Mouse (Mus musculus): ENCODE data around the gene Gm47841. TPM values are rescaled to one million over a fixed set of nuclear protein-coding genes. Genes with fewer than 3 reads are reported as not detected.

Gene Gm47841
- polyA plus RNA-seq, 1 experiment from 2014 or later, result not detected

GRCm38 (mm10) chr15:101082236-101082635 lies 35.0 kb upstream of the Gm47841 start:
- Histone ChIP-seq H3K9me3 (no peaks in the 10 kb centered on the region), H3K4me1 (peaks cover 22% of the 10 kb centered on the region), H3K9ac (no peak overlapping the region), H3K27ac (replicated peaks) (no peak overlapping the region), H3K4me3 (no peak overlapping the region), H3K4me2 (no peak overlapping the region), H3K36me3 (no peaks in the 10 kb centered on the region), H3K27me3 (replicated peaks) (peaks cover 23% of the 10 kb centered on the region)
- 50% methylated on average over 4 of the region's 4 CpGs for WGBS
- ATAC-seq (ENCODE audit: extremely low read depth, insufficient number of reproducible peaks, low FRiP score, low TSS enrichment), result no peak

DNA sequence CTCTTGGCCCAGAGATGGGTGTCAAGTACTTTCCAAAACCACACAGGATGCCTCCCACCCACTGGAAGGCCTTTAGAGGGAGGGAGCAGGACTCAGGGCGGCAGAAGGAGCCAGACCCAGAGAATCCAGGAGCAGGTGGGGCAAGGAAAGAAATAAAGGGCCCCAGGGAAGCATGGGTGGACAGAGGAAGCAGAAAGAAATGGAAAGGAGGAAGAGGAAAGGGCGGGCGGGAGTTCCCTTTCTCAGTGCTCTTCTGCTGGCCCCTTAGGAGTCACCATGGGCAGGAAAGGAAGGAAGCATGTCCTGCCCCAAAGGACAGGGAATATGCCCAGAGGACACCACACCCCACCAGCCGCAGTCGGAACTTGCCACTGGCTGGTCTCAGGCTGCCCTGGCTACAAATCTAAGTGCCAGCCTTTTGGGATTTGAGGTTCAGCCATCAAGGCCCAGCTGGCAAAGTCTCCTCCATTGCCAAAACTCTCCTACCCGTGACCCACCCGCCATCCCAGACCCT lies 33.9 kb upstream of the Gm47841 start:
- H3K27me3 ChIP-seq (replicated peaks), result peaks cover 33% of the 10 kb centered on the region
- H3K9me3 ChIP-seq, result no peaks in the 10 kb centered on the region
- ATAC-seq (ENCODE audit: extremely low read depth, insufficient number of reproducible peaks, low FRiP score, low TSS enrichment), result no peak
- no peaks in the 10 kb centered on the region for H3K36me3 ChIP-seq
- H3K4me3 ChIP-seq, result no peak overlapping the region
- peaks cover 33% of the 10 kb centered on the region for H3K4me1 ChIP-seq
- 76% methylated on average over 7 of the region's 7 CpGs for WGBS
- no peak overlapping the region for H3K4me2 ChIP-seq
- H3K9ac ChIP-seq, result no peak overlapping the region
- H3K27ac ChIP-seq (replicated peaks), result no peak overlapping the region

DNA sequence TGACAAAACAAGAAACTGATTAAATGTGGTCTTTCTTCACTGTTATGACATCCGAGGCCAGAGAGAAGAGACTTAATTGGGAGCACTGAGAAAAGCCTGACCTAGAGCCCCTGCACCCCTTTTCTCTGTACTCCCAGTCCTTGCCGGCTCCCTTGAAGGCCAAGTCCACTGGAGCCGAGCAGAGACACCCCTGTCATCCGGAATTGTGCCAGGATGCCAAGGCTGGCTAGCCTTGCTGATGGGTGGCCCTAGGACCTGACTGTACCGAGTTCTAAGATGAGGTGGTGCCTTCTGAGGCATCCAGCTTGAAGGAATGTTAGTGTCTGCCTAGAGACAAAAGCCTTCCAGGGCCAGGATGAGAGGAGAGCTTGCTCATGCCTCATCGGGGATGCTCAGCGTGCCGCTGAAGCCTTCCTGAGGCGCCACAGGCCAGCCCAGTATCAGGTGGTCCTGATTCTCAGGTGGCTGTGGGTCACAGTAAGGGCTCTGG lies 32.9 kb upstream of the Gm47841 start:
- ATAC-seq (ENCODE audit: extremely low read depth, insufficient number of reproducible peaks, low FRiP score, low TSS enrichment), result no peak
- Histone ChIP-seq H3K9ac (no peak overlapping the region), H3K9me3 (no peaks in the 10 kb centered on the region), H3K4me3 (no peak overlapping the region), H3K27me3 (replicated peaks) (peaks cover 43% of the 10 kb centered on the region), H3K4me1 (peaks cover 43% of the 10 kb centered on the region), H3K4me2 (no peak overlapping the region), H3K27ac (replicated peaks) (no peak overlapping the region), H3K36me3 (no peaks in the 10 kb centered on the region)
- 82% methylated on average over 9 of the region's 9 CpGs for WGBS

DNA sequence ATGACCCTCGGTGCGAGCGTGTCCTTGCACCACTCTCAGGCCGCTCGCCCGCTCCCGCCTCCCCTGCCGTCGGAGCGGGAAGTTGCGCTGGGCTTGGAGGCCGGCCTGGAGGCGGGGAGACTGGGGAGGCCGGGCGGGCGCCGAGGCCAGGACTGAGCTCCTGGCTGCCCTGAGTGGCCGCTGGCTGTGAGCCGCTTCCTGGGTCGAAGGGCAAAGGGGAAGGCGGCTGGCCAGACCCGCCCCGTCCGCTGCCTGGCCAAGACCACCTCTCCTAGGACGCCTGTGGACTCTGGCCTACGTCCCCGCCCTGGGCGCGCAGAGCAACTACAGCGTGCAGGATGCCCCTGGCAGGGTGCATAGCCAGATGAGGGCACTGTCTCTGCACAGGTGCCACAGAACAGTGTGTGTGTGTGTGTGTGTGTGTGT lies 31.5 kb upstream of the Gm47841 start:
- H3K4me3 ChIP-seq, result peak overlapping the region; percentile 76
- under 1% methylated on average over 30 of the region's 30 CpGs for WGBS
- H3K4me2 ChIP-seq, result peak overlapping the region; percentile 85
- peaks cover 46% of the 10 kb centered on the region for H3K27me3 ChIP-seq (replicated peaks)
- peak overlapping the region; percentile 91 for H3K9ac ChIP-seq
- peaks cover 44% of the 10 kb centered on the region for H3K4me1 ChIP-seq
- no peaks in the 10 kb centered on the region for H3K9me3 ChIP-seq
- ATAC-seq (ENCODE audit: extremely low read depth, insufficient number of reproducible peaks, low FRiP score, low TSS enrichment), result peak; percentile 52; the same call in 1 of the 2 replicates
- peak overlapping the region; percentile 80 for H3K27ac ChIP-seq (replicated peaks)
- H3K36me3 ChIP-seq, result no peaks in the 10 kb centered on the region

- Histone ChIP-seq H3K36me3 (no peaks in the 10 kb centered on the region), H3K4me3 (peak within 1 kb of the TSS; percentile 76), H3K9ac (peak within 1 kb of the TSS; percentile 91), H3K27me3 (replicated peaks) (peaks cover 46% of the 10 kb centered on the region), H3K27ac (replicated peaks) (peak within 1 kb of the TSS; percentile 80), H3K4me1 (peaks cover 45% of the 10 kb centered on the region), H3K4me2 (peak within 1 kb of the TSS; percentile 85), H3K9me3 (no peaks in the 10 kb centered on the region)
- peak; percentile 27; the same call in 1 of the 2 replicates for ATAC-seq (ENCODE audit: extremely low read depth, insufficient number of reproducible peaks, low FRiP score, low TSS enrichment)
- WGBS, result 0% methylated on average over 60 of the region's 96 CpGs
Observed at GRCm38 (mm10) chr15:101077813-101078730, 30.9 kb upstream of the Gm47841 start, which contains the start of gene Fignl2. Gene Fignl2 (minus strand): TSS chr15:101078567.

DNA sequence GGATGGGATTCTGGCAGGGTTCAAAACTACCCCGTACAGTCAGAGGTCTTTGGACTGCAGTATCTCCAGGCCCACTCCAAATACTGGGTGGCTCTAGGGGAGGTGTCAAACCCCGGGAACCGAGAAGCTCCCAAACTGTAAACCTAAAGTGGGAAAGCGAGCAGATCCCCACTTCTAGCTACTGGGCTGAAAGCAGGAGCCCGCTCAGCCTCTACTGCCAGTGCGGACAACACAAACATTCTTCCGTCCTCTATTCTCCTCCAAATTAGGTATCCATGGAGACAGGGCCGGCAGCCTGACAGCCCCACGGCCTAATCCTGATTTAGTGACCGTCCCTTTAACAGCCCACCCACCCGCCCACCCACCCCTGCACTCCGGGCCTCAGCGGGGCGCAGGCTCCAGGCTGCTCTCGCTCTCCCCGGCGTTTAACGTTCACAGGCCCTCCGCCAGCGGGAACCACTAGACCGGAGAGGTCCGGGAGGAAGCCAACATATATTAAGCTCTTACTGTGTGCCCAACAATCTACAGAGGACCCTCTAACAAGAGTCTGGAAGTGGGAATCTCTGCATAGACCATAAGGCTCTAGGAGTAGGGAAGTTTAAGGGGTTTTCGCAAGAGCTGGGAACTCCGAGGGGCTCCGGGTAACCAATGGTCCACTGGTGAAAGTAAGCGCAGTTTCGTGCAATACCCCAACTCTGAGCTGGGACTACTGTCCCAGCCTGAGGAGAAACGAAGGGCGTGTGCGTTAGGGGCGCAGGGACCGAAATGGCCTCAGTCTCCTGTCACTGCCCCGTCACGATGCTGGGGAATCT lies 30.0 kb upstream of the Gm47841 start:
- Histone ChIP-seq H3K36me3 (no peaks in the 10 kb centered on the region), H3K9ac (peak overlapping the region; percentile 91), H3K27ac (replicated peaks) (peak overlapping the region; percentile 80), H3K4me3 (peak overlapping the region; percentile 76), H3K4me2 (peak overlapping the region; percentile 85), H3K27me3 (replicated peaks) (peaks cover 46% of the 10 kb centered on the region), H3K9me3 (no peaks in the 10 kb centered on the region), H3K4me1 (peaks cover 52% of the 10 kb centered on the region)
- no peak for ATAC-seq (ENCODE audit: extremely low read depth, insufficient number of reproducible peaks, low FRiP score, low TSS enrichment)
- 2% methylated on average over 32 of the region's 34 CpGs for WGBS

- no peaks in the 10 kb centered on the region for H3K9me3 ChIP-seq
- peaks cover 46% of the 10 kb centered on the region for H3K27me3 ChIP-seq (replicated peaks)
- peak overlapping the region; percentile 76 for H3K4me3 ChIP-seq
- H3K4me1 ChIP-seq, result peaks cover 57% of the 10 kb centered on the region
- WGBS, result 12% methylated on average over 26 of the region's 26 CpGs
- ATAC-seq (ENCODE audit: extremely low read depth, insufficient number of reproducible peaks, low FRiP score, low TSS enrichment), result no peak
- no peaks in the 10 kb centered on the region for H3K36me3 ChIP-seq
- peak overlapping the region; percentile 85 for H3K4me2 ChIP-seq
- H3K27ac ChIP-seq (replicated peaks), result no peak overlapping the region
- peak overlapping the region; percentile 91 for H3K9ac ChIP-seq
Observed at GRCm38 (mm10) chr15:101076071-101077000, 29.1 kb upstream of the Gm47841 start.

- H3K4me2 ChIP-seq, result no peak overlapping the region
- no peaks in the 10 kb centered on the region for H3K9me3 ChIP-seq
- H3K36me3 ChIP-seq, result no peaks in the 10 kb centered on the region
- peaks cover 41% of the 10 kb centered on the region for H3K27me3 ChIP-seq (replicated peaks)
- ATAC-seq (ENCODE audit: extremely low read depth, insufficient number of reproducible peaks, low FRiP score, low TSS enrichment), result no peak
- H3K4me1 ChIP-seq, result peaks cover 60% of the 10 kb centered on the region
- no peak overlapping the region for H3K9ac ChIP-seq
- no peak overlapping the region for H3K4me3 ChIP-seq
- WGBS, result 57% methylated on average over 5 of the region's 5 CpGs
- H3K27ac ChIP-seq (replicated peaks), result no peak overlapping the region
Observed at GRCm38 (mm10) chr15:101075656-101076055, 28.5 kb upstream of the Gm47841 start.

DNA sequence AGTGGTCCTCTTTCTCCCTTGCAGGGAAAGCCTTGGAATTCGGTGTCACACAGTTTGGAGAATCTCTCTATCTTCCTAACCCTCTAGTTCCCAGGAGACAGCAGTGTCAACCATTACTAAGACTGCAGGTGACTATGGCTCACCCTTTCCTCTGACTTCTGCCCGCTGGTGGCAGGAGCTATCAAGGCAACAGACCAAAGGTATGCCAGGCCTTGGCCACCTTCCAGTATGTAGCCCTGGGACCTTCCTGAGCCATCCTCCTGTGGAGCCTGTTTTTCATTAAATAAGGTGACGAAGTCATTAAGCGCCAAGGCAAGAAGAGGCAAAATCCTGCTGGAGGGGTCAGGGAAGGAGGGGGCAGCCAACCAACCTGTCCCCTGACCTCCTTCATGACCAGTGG lies 28.0 kb upstream of the Gm47841 start:
- H3K27ac ChIP-seq (replicated peaks), result no peak overlapping the region
- H3K27me3 ChIP-seq (replicated peaks), result peaks cover 38% of the 10 kb centered on the region
- no peak overlapping the region for H3K9ac ChIP-seq
- WGBS, result 75% methylated on average over 4 of the region's 4 CpGs
- H3K4me2 ChIP-seq, result no peak overlapping the region
- H3K36me3 ChIP-seq, result no peaks in the 10 kb centered on the region
- H3K4me3 ChIP-seq, result no peak overlapping the region
- H3K9me3 ChIP-seq, result no peaks in the 10 kb centered on the region
- H3K4me1 ChIP-seq, result peaks cover 65% of the 10 kb centered on the region
- ATAC-seq (ENCODE audit: extremely low read depth, insufficient number of reproducible peaks, low FRiP score, low TSS enrichment), result no peak

GRCm38 (mm10) chr15:101074067-101074466 lies 26.9 kb upstream of the Gm47841 start:
- Histone ChIP-seq H3K4me3 (no peak overlapping the region), H3K4me1 (peaks cover 64% of the 10 kb centered on the region), H3K4me2 (no peak overlapping the region), H3K27me3 (replicated peaks) (peaks cover 39% of the 10 kb centered on the region), H3K9me3 (no peaks in the 10 kb centered on the region), H3K36me3 (no peaks in the 10 kb centered on the region), H3K27ac (replicated peaks) (no peak overlapping the region), H3K9ac (no peak overlapping the region)
- ATAC-seq (ENCODE audit: extremely low read depth, insufficient number of reproducible peaks, low FRiP score, low TSS enrichment), result no peak
- WGBS, result 73% methylated on average over 5 of the region's 5 CpGs

Data from heart, embryonic 13.5 days (tissue).